Mouse (Mus musculus) embryo, embryonic 10 days (tissue): ENCODE data around the gene Npffr2.
"Not testable (repeated sequence)": the region's sequence is repeated elsewhere in the genome, so short reads cannot be mapped to it uniquely, and the experiment has no call there.

ENCODE experiments used
- DNase-seq: peaks from one replicate; pipeline ENCODE4 v3.0.0-alpha.2; 2015; ENCODE audit warnings: low spot score

The Npffr2 gene

DNA sequence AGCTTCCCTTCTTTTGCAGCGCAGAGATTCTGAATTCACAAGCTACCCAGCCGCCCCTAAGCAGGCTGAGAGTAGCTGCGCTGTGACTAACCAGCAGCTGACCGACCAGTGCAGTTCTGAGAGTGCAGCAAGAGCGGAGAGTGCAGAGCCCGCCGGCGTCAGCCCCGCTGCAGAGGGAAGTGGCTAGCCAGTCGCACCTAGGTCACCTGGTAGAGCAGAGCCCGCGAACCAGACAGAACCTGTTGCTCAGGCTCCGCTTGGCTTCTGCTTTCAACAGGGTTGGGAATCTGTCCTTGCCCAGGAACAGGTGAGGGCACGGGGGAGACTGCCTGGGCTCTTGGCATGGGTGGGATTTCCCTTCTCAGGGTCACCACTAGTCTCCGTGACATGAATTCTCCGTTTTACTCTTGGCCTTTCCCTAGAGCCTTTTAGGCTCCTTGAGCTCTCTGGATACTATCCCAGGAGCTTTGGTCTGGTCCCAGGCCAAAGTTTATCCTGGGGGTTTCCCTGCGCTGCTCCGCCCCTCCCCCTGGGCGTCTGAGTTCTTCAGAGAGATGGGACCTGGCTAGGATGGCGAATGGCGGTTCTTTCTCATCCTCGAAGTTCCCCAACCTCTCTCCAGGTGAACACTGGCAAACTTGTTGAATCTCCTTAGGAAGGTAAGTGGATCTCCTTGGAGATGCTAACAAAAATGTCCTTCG lies at the start of gene Npffr2:
Gene Npffr2, plus strand, starts transcription at position 552 of the 701 bp plus-strand sequence.
- DNase-seq: peak; percentile 74

DNA sequence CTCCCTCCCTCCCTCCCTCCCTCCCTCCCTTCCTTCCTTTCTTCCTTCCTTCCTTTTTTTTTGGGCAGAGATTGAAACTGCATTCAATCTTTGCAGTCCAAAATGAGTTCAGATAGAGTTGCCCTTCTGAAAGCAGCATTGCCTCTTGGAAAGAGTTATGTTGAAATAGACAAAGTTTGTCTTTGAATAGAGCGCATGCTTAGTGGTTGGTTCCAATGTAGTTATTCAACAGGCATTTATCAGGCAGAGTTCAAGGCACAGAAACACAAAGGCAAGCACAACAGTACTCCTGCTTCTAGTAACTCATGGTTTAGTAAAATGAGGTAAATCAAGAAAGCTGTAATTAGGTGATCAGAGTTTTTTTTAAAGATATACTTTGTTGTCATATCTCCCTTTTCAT lies 34.7 kb upstream of the Npffr2 start:
- no peak for DNase-seq

DNA sequence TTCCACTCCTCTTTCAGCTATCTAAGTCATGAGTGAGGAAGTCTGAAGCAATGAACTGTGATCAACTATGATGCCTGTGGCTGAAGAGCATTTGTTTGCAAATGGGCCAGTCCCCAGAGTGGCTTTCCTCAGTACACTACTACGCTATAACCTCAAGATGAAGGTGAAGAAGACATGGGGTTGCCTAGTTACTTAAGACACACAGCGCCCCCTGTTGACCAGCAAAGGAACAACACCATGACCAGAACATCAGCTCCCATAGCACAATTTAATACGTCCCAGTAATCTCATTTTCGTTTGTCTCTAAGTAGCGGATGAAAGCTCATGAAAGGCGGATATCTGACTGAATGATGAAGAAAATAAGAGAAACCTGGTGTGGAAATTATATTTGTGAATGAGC lies 27.0 kb upstream of the Npffr2 start:
- DNase-seq: peak; percentile 32

DNA sequence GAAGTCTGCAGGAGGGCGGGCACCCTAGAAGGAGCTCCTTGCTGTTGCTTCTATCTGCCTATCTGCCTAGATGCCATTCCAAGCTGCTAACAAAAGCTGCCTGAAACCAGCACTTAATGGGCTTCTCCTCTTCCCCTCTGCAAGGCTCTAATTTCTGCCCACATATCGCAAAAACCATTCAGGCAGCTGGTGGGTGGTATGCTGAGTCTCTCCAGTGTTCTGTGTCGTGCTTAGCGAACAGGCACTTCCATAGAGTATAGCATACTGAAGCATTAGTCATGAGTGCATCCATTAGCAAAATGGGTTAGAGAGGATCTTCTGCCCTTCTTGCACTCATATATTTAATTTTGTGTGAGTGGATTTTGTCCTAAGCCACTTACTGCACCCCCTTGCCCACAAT lies 8.6 kb upstream of the Npffr2 start:
- DNase-seq: no peak

DNA sequence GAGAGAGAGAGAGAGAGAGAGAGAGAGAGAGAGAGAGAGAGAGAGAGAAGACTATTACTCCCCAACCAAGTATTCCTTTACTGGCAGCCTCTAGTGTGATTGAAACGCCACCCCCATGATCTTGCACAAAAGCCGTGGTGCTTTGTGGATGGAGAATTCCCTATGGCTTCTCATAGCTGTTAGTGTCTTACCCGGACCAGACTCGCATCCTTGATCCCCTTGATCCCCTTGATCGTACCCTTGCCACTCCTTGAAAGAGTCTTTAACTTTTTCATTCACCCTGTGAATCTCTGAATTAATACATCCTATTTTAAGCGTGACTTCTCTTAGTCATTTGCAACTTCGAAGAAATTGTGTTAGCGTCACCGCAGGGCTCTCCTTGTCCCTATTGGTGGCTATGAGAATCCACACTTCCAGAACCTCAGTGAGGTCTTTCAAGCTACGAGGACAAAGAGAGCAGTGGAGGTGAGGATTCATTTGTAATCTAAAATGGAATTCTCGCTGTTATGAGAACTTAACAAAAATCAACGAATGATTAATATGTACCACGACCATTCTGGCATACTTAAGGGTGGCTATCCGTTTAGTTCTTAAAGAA lies 949 bp upstream of the Npffr2 start:
- DNase-seq: peak; percentile 35

DNA sequence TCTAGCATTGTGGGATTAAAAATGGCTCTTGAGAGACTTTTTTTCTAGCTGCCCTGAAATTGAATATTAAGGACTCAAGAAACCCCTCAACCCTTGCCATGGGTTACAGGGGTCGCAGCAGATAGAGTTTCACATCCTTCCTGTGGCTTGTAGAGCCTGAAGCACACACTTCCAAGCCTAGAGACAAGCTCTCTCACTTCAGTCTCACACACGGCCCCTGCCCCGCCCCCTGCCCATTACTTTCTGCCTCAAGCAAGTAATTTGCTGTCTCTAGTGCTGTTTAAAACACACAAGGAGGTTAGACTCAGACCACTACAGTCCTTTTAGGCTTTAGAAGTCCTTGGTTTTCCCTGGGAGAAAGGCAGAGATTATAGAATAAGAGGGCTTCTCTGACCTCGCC lies 1.7 kb downstream of the Npffr2 start:
- DNase-seq: peak; percentile 53

DNA sequence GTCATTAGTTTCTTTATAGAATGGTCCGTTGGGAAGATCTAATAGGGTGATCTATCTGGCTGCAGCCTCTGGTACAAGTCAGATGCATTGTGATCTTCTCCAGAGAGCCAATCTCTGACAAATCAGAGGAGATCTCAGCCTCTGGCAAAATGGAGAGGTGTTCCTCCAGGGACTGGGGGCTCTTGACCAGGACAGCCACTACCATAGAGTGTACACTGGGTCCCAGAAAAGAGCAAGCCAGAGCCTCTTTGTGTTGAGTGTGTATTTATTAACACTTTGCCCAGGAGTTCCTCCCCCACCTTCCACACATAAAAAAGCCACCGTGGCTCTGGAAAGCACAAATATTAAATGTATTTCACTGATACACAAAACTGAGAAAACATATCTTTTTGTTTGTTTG lies 2.2 kb downstream of the Npffr2 start:
- no peak for DNase-seq

DNA sequence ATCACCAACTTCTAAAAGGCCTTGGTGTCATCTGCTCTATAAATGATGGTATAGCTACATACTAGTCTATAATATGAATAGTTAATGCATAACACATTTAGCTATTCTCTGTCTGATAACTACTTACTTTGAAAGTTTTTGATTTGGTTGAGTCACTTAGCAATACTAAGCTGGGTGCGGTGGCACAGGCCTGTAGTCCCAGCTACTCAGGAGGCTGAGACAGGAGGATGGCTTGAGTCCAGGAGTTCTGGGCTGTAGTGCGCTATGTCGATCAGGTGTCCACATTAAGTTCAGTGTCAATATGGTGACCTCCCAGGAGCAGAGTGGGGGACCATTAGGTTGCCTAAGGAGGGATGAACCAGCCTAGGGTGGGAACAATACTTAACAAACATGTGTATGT lies 8.8 kb downstream of the Npffr2 start:
- DNase-seq: no peak

DNA sequence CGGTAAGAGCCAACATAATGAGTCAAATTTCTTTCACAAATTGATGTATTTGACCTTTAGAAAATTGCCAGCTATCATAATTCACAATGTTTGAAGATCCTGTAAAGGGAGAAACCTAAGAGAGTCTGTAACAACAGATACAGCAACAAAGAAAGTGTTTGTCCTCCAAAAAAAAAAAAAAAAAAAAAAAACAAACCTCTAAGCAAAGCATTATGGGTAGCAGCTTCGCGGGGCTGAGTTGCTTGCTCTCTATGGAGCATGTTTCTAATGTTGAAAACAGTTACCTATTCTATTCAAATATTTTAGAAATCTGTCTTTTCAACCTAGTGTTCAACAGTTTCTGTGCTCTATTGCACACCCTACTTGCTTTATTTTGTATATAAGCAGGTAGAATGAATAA lies 15.2 kb downstream of the Npffr2 start:
- DNase-seq: no peak

DNA sequence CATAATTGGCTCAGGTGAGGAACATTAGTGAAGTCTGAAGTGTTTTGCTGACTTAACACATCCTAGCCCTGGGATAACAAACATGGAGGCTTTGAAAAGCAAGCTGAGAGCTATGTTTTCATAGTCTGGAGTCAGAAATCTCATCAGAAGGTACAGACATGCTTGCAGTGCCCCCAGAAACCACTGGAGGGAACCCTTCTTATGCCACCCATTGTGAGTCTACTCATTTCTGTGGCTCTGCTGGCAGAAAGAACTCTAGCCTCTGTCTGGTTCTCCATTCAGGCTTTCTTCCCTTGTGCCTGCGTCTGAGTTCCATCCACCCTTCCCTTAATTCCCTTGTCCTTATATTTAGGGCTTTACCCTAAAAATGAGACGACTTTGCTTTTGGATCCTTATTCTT lies 16.2 kb downstream of the Npffr2 start:
- peak; percentile 73 for DNase-seq

DNA sequence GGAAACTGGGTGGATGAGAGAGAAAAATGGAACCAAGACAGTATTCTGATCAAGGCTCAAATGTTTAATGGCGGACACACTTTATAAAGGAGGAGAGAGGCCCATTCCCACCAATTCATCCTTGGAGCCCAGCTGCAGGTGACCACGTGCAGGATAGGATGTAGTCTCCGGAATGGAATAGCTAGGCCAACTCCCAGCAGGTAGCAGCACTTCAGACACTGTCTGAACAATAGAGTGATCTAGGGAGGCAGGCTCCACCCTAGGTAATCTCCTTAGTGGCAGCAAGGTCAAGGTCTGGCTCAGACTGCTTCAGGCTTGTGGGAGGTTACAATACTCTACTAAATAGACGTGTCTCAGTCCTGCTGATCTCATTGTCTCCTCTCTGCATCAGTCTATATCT lies 31.9 kb downstream of the Npffr2 start:
- not testable (repeated sequence) for DNase-seq

DNA sequence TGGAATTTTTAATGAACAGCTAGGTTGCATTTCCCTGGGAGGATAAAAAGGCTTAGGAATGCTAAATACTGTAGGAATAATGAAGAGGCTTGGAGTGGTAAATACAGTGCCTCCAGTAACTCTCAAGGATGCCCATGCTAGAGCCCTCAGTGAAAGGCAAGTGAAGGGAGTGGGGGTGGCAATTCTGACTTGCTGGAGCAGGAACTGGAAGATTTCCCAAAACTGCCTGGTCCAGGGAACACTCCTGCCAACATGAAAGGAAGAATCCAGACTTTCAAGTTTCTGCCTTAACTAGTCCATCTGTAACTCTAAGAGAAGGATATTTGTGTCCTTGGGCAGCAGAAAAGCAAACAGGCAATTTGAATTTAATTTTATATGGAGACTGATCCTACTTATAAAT lies 34.2 kb downstream of the Npffr2 start:
- DNase-seq: no peak

DNA sequence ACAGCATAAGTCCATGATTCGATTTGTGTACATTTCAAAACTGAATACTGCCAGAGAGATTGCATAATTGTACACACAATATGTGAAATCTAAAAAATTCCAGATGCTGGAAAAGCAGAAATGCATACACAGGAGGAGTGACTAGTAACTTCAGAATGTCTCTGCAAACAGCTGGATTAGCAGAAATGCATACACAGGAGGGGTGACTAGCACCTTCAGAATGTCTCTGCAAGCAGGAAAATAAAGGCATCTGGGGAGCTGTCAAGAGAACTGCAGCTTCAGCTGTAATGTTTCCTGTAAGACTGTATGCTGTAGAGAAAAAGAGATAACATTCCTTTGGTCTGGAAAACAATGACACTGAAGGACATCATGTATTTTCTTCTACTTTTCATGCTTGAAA lies 51.4 kb downstream of the Npffr2 start:
- no peak for DNase-seq

DNA sequence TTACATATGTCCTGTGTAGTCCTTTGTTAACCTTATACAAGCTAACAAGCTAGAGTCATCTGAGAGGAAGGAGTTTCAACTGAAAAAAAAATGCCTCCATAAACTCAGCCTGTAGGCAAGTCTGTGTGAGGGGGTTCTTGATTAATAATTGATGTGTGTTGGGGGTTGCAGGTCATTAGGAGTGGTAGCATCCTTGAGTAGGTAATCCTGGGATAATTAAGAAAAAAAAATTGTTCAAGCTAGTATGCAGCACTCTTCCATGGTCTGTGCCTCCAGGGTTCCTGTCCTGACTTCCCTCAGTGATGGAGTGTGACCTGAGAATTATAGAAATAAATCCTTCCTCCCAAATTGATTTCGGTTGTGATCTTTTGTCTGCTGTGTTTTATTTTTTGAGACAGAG lies 52.0 kb downstream of the Npffr2 start:
- no peak for DNase-seq

DNA sequence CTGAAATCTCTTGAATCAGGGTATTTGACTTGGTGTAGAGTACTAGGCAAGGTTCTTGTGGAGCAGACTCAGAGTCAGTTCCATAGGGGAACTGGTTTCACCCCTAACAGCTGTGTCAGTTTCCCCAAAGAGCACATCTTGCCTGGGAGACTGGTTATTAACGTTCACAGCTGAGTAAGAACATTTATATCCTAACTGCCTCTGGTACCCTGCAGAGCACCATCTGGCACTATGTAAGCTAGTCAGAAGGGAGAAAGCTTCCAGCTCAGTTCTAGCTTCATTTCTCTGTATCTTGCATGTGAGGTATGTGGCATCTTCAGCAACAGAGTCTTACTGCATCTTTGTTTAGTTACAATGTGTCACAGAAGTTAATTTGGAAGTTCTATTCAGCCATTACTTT lies 53.9 kb downstream of the Npffr2 start:
- DNase-seq: no peak

DNA sequence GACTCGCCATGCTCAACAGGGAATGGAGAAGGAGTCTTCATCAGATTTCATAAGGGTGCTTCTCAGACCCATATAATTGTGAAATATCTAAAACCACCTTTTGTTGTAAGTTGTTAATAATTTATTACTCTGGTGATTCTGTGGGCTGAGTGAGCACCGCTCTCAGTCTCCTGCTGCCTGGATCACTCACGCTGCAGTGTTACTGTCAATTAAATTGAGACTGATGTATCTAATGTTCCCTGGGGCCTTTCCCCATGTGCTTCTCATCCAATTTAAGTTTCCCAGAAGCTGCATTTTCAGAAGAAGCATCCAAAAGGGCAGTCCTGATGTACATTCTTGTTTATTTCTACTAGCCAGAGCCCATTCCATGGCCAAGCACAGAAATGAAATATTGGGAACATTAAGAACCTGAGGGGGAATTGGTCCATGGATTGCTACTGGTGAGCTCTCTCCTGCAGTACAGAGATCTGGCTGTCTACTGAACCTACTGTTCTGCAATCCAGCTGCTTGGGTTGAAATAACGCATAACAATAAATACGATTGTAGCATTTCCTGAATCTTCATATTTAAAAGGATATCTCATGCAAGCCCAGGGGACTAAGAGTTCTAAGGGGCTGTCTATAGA lies 54.6 kb downstream of the Npffr2 start:
- DNase-seq: no peak

DNA sequence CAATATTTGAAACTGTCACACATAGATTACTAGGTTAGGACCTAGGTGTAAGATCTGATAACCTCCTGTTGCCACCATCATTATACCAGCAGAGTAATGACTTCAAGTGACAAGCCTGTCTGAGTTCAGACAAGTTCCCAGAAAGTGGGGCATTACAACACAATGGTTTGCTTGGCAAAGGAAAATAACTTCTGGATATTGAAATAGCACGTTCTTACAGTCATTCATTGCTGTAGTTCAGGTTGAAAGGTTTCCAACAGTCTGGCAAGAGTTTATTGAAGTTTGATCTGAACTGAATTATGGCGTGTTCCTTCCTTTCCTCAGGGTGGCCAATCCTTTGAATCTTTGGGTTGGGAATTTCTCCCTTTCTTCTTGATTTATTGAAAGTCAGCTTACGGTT lies 57.8 kb downstream of the Npffr2 start:
- DNase-seq: no peak

DNA sequence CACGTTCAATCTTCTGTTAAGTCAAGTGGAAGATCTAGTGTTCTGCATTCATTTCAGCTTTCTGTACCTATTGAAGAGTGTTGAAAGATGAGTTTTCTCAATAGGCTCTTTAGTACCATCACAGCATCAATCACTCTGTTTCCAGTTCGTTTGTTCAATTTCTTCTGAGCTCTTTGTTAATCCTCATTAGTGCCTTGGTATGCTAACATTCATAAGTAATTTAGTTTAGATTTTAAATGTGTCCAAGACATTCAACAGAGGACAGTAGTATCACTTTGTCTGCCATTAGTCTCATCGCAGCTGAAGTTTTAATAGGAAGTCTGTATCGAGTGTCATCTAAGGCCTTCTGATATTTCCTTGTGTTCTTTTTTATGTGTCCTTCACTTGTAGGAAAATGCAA lies 65.1 kb downstream of the Npffr2 start:
- DNase-seq: no peak

DNA sequence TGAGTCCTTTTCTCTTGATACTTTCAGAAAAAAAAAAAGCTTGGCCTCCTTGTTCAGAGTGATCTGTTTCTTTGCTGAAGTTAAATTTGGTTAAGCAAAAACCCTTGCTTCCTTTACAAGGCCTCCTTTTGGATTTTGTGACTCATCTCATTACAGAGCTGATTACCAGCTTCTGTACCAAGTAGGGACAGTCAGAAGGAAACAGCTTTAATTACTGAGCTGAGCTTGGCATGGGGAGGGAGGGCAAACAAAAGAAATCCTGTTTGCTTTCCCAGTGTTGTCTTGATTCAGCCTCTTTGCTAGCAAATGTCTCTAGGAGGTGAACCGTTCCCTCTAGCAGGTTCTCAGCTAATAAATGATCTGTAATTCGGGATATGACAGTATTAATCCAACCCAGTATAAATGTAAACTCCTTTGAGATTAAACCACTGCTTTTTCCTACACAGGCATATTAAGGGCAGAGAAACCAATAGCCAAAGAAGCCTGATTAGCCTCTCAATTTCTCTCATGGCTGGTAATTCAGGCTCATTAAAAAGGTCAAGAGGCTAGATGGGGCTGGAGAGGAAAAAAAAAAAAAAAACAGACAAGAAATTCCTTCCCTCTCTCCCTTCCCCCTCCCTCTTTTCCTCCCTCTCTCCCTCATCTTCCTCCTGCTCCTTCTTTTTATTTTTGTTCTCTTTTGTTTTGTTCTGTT lies 84.2 kb downstream of the Npffr2 start:
- DNase-seq: no peak

DNA sequence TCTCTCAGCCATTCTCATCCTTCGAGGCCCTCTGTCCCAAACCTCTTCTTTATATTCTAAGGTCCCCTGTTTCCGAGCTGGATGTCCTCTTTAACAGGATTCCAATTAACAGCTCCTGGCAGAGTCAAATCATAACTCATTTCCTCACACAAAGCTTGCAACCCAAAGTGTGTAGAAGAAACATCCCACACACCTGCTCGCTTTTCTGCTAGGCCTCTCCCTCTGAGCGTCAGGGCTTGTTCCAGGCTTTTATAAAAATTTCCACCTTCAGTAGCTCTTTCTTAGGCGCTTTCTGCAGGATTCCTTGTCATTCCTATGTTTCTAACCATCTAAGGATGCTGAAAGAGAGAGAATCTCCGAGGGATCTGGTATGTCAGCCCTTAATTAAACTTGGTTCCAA lies 85.0 kb downstream of the Npffr2 start:
- no peak for DNase-seq

DNA sequence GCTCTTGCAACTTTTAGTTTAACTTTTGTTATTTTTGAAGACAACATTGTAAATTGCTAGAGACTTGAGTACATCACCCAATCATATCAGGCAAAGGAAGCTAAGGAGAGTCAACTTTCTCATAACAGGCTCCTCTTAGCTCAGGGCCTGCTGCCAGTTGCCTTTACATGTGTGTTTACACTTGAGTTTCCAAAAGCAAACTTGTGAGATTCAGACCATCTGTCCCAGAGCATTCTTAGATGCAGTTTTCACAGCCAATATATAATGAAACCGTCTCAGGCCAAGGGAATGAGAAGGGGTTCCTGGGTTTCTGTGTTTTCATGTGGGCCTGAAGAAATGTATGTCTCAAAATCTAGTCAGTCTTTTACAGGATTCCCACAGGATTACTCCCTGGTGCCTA lies 104.4 kb downstream of the Npffr2 start:
- no peak for DNase-seq
